Mouse (Mus musculus): Measurements from ENCODE around the gene Retreg1.

DNA sequence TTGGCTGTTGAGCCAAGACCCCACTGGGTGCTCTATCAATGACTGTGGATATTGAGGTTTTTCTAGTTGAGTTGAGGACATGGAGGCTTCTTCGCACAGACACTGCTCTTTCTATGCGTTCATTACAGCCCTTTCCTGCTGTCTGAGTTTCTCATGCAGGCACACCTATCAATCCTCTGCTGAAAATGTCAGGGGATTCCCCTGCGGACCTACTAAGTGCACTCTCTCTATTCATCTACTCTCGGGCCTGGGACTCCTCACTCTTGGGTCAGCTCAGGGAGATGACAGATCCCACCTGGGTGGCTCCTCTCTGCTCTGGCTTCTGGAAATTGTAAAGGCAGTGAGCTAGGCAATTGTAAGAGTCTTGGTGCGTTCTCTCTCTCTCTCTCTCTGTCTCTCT is 117.3 kb downstream of the Retreg1 start:
- TF ChIP-seq POLR2A (IDR thresholded peaks at IDR 0.05; ENCODE audit: low read depth, low read length) (no peak), CTCF (IDR thresholded peaks at IDR 0.05; ENCODE audit: borderline replicate concordance, insufficient read depth, low read length) (no peak)
